In the genomic region with DNA sequence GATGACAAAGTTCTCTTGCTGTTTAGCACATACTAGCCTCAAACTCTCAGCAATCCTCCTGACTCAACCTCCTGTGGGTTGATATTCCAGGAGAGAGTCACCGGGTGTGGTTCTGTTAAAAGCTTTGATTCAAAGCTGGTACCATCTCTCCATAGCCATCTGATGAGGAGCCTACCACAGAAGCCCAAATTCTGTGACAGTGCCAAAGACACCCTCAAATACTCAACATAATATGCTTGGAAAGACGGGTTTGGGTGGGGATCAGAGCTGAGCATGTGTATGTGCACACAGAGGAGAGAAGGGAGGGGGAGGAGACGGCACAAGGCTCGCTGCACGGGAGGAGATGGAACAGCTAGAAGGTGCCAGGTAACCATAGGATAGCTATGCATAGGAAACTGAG, we compare ENCODE assay signal across 23 mouse cellular contexts. TPM values are rescaled to one million over a fixed set of nuclear protein-coding genes. Genes with fewer than 3 reads are reported as not detected.
DNase-seq lines count a peak whose midpoint lies in the region; TF ChIP-seq lines count a peak whose summit lies in the region.
"Had no signal": no experiment of that assay in that cellular context is flagged by ENCODE, and none has a peak within 500 bp of the region (broad histone marks: within the 10 kb centered on the region; RNA-seq: fewer than 3 reads in every experiment).

No protein-coding gene starts in this region.

- no peaks in the 10 kb centered on the region for H3K36me3 ChIP-seq in forebrain, embryonic 10.5 days (replicated peaks)
- H3K36me3 ChIP-seq: embryonic facial prominence, embryonic 10.5 days; embryonic facial prominence, embryonic 12.5 days; forebrain, embryonic 12.5 days had no signal

- TF ChIP-seq CTCF in olfactory bulb, adult 2 months (IDR thresholded peaks at IDR 0.05; ENCODE audit: insufficient read depth, low read depth, low read length), result no peak

- no peaks in the 10 kb centered on the region for H3K27me3 ChIP-seq in forebrain, embryonic 10.5 days (ENCODE audit: poor library complexity, severe bottlenecking)
- H3K27me3 ChIP-seq: embryonic facial prominence, embryonic 12.5 days; forebrain, embryonic 12.5 days had no signal

- DNase-seq in layer of hippocampus, adult 9-11 months, result peak; percentile 26
- DNase-seq in layer of hippocampus, adult 9-10 months (ENCODE audit: low spot score), result no peak
- peak; percentile 17 for DNase-seq in right cerebral cortex, postnatal 25 days
- DNase-seq in right cerebral cortex, postnatal 10 days (ENCODE audit: low spot score in 2 of 2), result no peak
- no peak for DNase-seq in testis, postnatal 10 days (ENCODE audit: low spot score)
- no peak for DNase-seq in forebrain, embryonic 10.5 days (ENCODE audit: extremely low spot score, low spot score)
- DNase-seq: adrenal gland, adult 2 months; adrenal gland, postnatal 10 days; adrenal gland, postnatal 25 days; cerebellum, adult 11-12 months; cerebellum, adult 2 months; cerebellum, adult 9-10 months; cerebellum, postnatal 10 days; cerebellum, postnatal 25 days had no signal

- H3K27ac ChIP-seq in olfactory bulb, adult 2 months (ENCODE audit: insufficient read depth, low read depth, low read length), result peak overlapping the region; percentile 16; the same call in 1 of the 2 replicates
- H3K27ac ChIP-seq in forebrain, embryonic 10.5 days, result no peak overlapping the region
- H3K27ac ChIP-seq: embryonic facial prominence, embryonic 10.5 days; embryonic facial prominence, embryonic 12.5 days; forebrain, embryonic 12.5 days had no signal

- no peak for TF ChIP-seq POLR2A in olfactory bulb, adult 2 months (IDR thresholded peaks at IDR 0.05; ENCODE audit: insufficient read depth, low read depth, low read length)

- 42% methylated on average over 5 of the region's 5 CpGs for WGBS in olfactory bulb, adult 2 months
- WGBS in forebrain, embryonic 10.5 days, result 79% methylated on average over 5 of the region's 5 CpGs

- no peak overlapping the region for H3K4me3 ChIP-seq in olfactory bulb, adult 2 months (ENCODE audit: insufficient read depth, low read depth, low read length)
- H3K4me3 ChIP-seq in forebrain, embryonic 10.5 days, result no peak overlapping the region
- H3K4me3 ChIP-seq: embryonic facial prominence, embryonic 10.5 days; embryonic facial prominence, embryonic 12.5 days; forebrain, embryonic 12.5 days had no signal

- H3K9me3 ChIP-seq in forebrain, embryonic 10.5 days, result no peaks in the 10 kb centered on the region
- H3K9me3 ChIP-seq: embryonic facial prominence, embryonic 10.5 days; embryonic facial prominence, embryonic 12.5 days; forebrain, embryonic 12.5 days had no signal

- H3K4me1 ChIP-seq in olfactory bulb, adult 2 months (ENCODE audit: control insufficient read depth, insufficient read depth, low read length), result peaks cover 37% of the 10 kb centered on the region
- H3K4me1 ChIP-seq in forebrain, embryonic 10.5 days, result no peaks in the 10 kb centered on the region
- H3K4me1 ChIP-seq: embryonic facial prominence, embryonic 10.5 days had no signal

RNA-seq across cellular contexts. Expression of a gene that starts 14.4 kb away (rescaled TPM):
- polyA plus RNA-seq in olfactory bulb, adult 2 months (2012; ENCODE audit: insufficient read depth, insufficient read length, low replicate concordance, missing spikeins), result not detected in 2 replicates
- polyA plus RNA-seq in forebrain, embryonic 10.5 days (2016; fragmentation: Nextera tagmentation; extraction: Ambion mirVana), result not detected in 2 replicates
- polyA plus RNA-seq: adrenal gland, adult 2 months; C2C12; cerebellum, adult 2 months; cortical plate, adult 2 months; embryonic facial prominence, embryonic 10.5 days; embryonic facial prominence, embryonic 12.5 days; embryonic facial prominence, embryonic 14.5 days; forebrain, embryonic 12.5 days; forebrain, embryonic 14.5 days; forebrain, embryonic 16.5 days had no signal

Comparison
In these comparisons a context has a peak if more than half of its experiments do, and no peak if none do; other contexts are left out.
1. DNase-seq: peak in layer of hippocampus, adult 9-11 months (single experiment) and right cerebral cortex, postnatal 25 days (single experiment); none in layer of hippocampus, adult 9-10 months (single experiment), right cerebral cortex, postnatal 10 days (0 of 2), testis, postnatal 10 days (single experiment) and forebrain, embryonic 10.5 days (single experiment).